Mouse (Mus musculus): Measurements from ENCODE around the gene B3gntl1. TPM values are rescaled to one million over a fixed set of nuclear protein-coding genes. Genes with fewer than 3 reads are reported as not detected.

B3gntl1 gene
- polyA plus RNA-seq, 1 experiment = not detected

DNA sequence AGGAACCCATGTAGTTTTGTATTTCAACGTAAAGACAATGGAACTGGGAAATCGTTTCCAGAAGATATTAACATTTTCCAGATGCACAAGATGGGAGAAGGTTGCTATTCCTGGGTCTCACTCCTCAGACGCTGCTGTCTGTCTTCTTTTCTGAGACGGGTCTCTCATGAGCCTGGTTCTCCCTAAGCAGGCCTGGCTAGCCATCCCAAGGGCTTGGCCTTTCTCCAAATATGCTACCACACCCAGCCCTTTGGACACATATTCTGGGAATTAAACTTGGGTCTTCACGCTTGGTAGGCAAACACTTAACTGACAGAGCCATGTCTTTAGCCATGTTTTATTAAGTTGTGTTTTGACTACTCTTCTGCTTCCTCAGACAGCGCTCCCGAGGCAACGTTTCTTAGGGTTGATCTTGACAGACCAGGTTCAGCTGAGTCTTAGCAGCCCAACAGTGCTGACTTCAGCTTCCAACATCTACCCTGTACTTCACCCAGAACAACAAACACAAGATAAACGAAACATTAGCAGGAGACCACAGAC lies 18.5 kb downstream of the B3gntl1 start:
- no peak overlapping the region for H3K4me3 ChIP-seq (replicated peaks)
- no peaks in the 10 kb centered on the region for H3K9me3 ChIP-seq (ENCODE audit: control insufficient read depth, low read length)
- TF ChIP-seq GATA1 (IDR thresholded peaks at IDR 0.05; ENCODE audit: low read length) = no peak
- TF ChIP-seq TAL1 (IDR thresholded peaks at IDR 0.05; ENCODE audit: low read length) = no peak
- no peaks in the 10 kb centered on the region for H3K36me3 ChIP-seq (ENCODE audit: control insufficient read depth)
- H3K27me3 ChIP-seq (ENCODE audit: control insufficient read depth) = no peaks in the 10 kb centered on the region
- peaks cover 2% of the 10 kb centered on the region; the same call in 1 of the 2 replicates for H3K4me1 ChIP-seq (ENCODE audit: control insufficient read depth)

DNA sequence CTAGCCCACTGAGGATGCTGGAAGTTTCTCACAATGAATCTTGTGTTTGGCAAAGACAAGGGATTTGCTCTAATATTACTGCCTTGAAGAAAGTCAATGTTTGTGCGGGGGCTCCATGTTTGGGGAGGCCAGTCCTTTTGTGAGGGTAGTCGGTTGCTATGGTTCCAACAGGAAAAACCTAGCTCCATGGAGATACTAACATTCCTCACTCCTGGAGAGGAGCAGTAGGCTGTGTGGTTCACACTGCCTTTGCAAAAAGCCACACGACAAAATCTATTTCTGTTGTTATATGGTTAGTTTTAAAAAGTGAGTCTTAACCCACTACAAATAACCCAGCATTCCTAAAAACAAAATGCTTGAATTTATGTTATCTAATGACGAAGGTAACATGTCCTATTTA lies 19.3 kb downstream of the B3gntl1 start:
- no peaks in the 10 kb centered on the region for H3K36me3 ChIP-seq (ENCODE audit: control insufficient read depth)
- H3K27me3 ChIP-seq (ENCODE audit: control insufficient read depth) = no peaks in the 10 kb centered on the region
- no peak overlapping the region for H3K4me3 ChIP-seq (replicated peaks)
- peaks cover 2% of the 10 kb centered on the region; the same call in 1 of the 2 replicates for H3K4me1 ChIP-seq (ENCODE audit: control insufficient read depth)
- H3K9me3 ChIP-seq (ENCODE audit: control insufficient read depth, low read length) = no peaks in the 10 kb centered on the region
- TF ChIP-seq TAL1 (IDR thresholded peaks at IDR 0.05; ENCODE audit: low read length) (no peak), GATA1 (IDR thresholded peaks at IDR 0.05; ENCODE audit: low read length) (no peak)

DNA sequence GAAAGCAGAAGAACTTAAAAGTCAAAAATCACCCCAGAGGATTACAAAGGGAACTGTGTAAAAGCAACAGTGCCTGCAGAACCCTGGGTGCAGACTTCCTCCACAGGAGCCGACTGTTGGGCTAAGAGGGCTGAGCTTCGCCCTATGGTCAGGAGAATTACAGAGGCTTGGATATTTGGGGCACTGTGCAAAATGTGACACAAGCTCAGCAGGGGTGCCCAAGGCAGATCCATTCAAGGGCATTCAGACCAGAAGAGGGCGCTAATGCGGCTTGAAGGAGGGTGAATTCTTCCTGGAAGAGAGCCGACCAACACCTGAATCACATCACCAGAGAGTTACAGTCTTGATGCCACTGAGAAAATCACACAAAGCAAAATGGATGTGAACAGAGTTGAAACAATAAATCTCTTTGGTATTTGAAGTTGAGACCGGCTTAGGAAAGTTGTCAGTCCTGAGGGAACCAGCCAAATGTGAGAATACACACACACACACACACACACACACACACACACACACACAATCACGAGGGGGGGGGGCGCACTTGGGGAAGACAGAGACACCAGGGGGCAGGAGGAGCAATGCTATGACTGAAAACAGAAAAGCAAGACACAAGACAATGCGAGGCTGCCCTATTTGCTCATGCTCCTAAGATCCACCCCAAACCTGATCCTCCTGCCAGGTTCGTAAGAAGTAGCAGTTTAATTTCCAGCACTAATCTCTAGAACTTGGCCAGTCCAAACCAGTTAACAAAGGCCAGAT lies 20.2 kb downstream of the B3gntl1 start:
- Histone ChIP-seq H3K4me1 (ENCODE audit: control insufficient read depth) (peaks cover 2% of the 10 kb centered on the region; the same call in 1 of the 2 replicates), H3K27me3 (ENCODE audit: control insufficient read depth) (no peaks in the 10 kb centered on the region), H3K9me3 (ENCODE audit: control insufficient read depth, low read length) (no peaks in the 10 kb centered on the region), H3K36me3 (ENCODE audit: control insufficient read depth) (no peaks in the 10 kb centered on the region), H3K4me3 (replicated peaks) (no peak overlapping the region)
- TF ChIP-seq GATA1 (IDR thresholded peaks at IDR 0.05; ENCODE audit: low read length) (no peak), TAL1 (IDR thresholded peaks at IDR 0.05; ENCODE audit: low read length) (no peak)

DNA sequence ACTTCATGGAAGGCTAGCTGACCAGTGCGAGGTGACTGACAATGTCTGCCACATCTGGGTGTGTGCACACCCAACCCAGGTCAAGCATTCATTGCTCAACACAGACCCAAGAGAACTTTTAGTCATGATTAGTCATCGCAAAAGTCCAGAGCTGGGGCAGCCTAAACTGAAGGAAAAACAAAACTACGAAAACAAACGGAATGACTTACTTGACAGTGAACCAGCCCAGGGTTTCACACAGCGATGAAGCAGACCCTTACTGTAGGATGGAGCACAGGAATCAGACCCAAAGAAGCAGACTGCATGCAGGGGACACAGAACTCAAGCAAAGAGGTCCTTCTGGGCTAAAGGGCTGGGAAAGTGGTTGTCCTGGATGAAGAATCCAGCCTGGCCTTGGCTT lies 21.0 kb downstream of the B3gntl1 start:
- H3K4me1 ChIP-seq (ENCODE audit: control insufficient read depth) = peaks cover 2% of the 10 kb centered on the region; the same call in 1 of the 2 replicates
- H3K9me3 ChIP-seq (ENCODE audit: control insufficient read depth, low read length) = no peaks in the 10 kb centered on the region
- no peaks in the 10 kb centered on the region for H3K36me3 ChIP-seq (ENCODE audit: control insufficient read depth)
- H3K4me3 ChIP-seq (replicated peaks) = no peak overlapping the region
- no peak for TF ChIP-seq TAL1 (IDR thresholded peaks at IDR 0.05; ENCODE audit: low read length)
- no peak for TF ChIP-seq GATA1 (IDR thresholded peaks at IDR 0.05; ENCODE audit: low read length)
- no peaks in the 10 kb centered on the region for H3K27me3 ChIP-seq (ENCODE audit: control insufficient read depth)

DNA sequence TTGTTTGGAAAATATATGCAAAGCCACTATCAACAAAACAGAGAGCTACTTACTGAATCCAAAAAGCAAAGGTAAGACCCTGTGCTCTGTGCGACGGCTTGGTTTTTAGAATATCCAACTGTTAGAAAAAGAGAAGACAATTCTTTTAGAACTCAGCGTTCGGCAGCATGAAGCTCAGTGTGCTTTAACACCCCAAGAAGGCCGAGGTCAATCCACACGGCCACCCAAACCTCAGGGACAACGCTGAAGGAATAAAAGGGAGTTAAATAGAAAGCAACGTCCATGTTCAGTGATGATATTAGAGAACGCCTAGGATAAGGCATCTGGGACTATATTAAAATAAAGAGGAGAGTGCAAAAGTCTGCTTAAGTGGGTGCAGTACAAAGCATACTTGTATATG lies 21.4 kb downstream of the B3gntl1 start:
- H3K36me3 ChIP-seq (ENCODE audit: control insufficient read depth) = no peaks in the 10 kb centered on the region
- no peak overlapping the region for H3K4me3 ChIP-seq (replicated peaks)
- H3K27me3 ChIP-seq (ENCODE audit: control insufficient read depth) = no peaks in the 10 kb centered on the region
- TF ChIP-seq GATA1 (IDR thresholded peaks at IDR 0.05; ENCODE audit: low read length) (no peak), TAL1 (IDR thresholded peaks at IDR 0.05; ENCODE audit: low read length) (no peak)
- peaks cover 2% of the 10 kb centered on the region; the same call in 1 of the 2 replicates for H3K4me1 ChIP-seq (ENCODE audit: control insufficient read depth)
- H3K9me3 ChIP-seq (ENCODE audit: control insufficient read depth, low read length) = no peaks in the 10 kb centered on the region

DNA sequence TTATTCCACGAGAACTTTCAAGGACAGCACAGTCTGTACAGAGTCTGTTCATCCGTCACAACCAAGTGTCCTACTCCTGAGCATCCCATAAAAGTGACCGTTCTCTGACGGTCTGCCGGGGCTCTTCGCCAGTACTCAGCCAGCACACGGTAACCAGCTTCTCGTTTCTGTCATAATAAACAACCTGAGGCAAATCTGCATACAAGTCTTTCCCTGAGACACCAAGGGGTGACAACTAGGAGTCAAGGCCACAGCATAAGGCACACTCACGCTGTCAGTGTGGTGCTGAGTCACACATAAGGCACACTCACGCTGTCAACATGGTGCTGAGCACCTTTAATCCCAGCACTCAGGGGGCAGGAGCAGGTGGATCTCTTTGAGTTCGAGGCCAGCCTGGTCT lies 22.3 kb downstream of the B3gntl1 start:
- no peaks in the 10 kb centered on the region for H3K9me3 ChIP-seq (ENCODE audit: control insufficient read depth, low read length)
- no peak overlapping the region for H3K4me3 ChIP-seq (replicated peaks)
- H3K27me3 ChIP-seq (ENCODE audit: control insufficient read depth) = no peaks in the 10 kb centered on the region
- TF ChIP-seq GATA1 (IDR thresholded peaks at IDR 0.05; ENCODE audit: low read length) = no peak
- no peak for TF ChIP-seq TAL1 (IDR thresholded peaks at IDR 0.05; ENCODE audit: low read length)
- H3K36me3 ChIP-seq (ENCODE audit: control insufficient read depth) = no peaks in the 10 kb centered on the region
- H3K4me1 ChIP-seq (ENCODE audit: control insufficient read depth) = peaks cover 2% of the 10 kb centered on the region; the same call in 1 of the 2 replicates

DNA sequence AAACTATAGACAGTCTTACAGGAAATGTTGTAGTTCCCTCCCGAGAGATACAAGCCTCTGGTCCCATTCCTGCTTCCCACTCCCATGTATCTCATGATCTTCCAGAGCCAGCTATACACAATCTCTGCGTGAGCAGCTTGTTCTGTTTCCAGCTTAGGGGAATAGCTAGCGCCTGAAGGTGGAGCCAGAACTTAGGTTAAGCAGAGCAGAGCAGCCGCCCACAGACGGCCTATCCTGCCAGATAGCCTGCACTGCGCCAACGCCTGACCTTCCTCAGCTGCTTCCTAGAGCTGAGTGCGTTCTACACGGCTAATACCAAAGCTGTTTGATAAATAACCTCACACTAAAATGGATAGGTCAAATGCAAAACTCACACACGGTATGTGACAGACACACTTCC lies 23.1 kb downstream of the B3gntl1 start:
- Histone ChIP-seq H3K9me3 (ENCODE audit: control insufficient read depth, low read length) (no peaks in the 10 kb centered on the region), H3K36me3 (ENCODE audit: control insufficient read depth) (no peaks in the 10 kb centered on the region), H3K4me3 (replicated peaks) (no peak overlapping the region), H3K27me3 (ENCODE audit: control insufficient read depth) (no peaks in the 10 kb centered on the region), H3K4me1 (ENCODE audit: control insufficient read depth) (no peaks in the 10 kb centered on the region)
- TF ChIP-seq GATA1 (IDR thresholded peaks at IDR 0.05; ENCODE audit: low read length) (no peak), TAL1 (IDR thresholded peaks at IDR 0.05; ENCODE audit: low read length) (no peak)

DNA sequence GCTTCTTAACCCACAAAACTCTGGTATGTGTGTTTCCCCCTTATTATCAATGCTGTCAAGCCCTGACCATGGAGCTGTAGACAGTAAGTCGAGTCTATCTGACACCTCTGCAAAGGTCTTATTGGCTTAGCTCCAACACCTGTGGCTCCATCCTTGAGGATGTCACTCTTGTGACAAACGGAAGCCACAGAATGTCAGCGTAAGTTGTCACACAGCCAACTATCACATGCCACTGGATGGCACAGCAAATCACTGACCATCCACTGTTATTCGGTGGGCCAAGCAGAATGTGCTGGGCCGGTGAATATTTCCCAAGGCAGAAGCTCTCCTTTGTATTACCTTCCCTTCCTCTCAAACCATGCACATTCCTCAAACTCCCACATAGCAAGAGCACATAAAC lies 24.8 kb downstream of the B3gntl1 start:
- H3K4me1 ChIP-seq (ENCODE audit: control insufficient read depth) = no peaks in the 10 kb centered on the region
- H3K36me3 ChIP-seq (ENCODE audit: control insufficient read depth) = no peaks in the 10 kb centered on the region
- no peaks in the 10 kb centered on the region for H3K27me3 ChIP-seq (ENCODE audit: control insufficient read depth)
- H3K4me3 ChIP-seq (replicated peaks) = no peak overlapping the region
- TF ChIP-seq GATA1 (IDR thresholded peaks at IDR 0.05; ENCODE audit: low read length) = no peak
- TF ChIP-seq TAL1 (IDR thresholded peaks at IDR 0.05; ENCODE audit: low read length) = no peak
- H3K9me3 ChIP-seq (ENCODE audit: control insufficient read depth, low read length) = no peaks in the 10 kb centered on the region

DNA sequence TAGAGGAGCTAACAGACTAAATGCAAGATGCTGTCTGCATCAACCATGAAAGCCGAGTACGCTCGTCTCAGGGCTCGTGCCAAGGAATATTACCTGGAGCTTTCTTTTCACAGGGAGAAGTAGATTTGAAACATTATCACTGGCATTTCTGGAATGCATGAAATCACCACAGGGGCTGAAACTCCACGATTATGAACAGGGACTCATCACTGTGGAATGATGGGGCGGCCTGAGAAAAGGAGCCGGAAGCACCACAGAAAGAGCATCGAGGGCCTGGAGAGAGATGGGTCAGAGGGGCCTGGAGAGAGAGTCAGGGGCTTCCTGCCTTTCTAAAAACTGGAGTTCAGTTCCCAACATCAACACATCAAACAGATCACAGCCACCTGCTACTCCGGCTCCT lies 25.6 kb downstream of the B3gntl1 start:
- no peaks in the 10 kb centered on the region for H3K9me3 ChIP-seq (ENCODE audit: control insufficient read depth, low read length)
- no peaks in the 10 kb centered on the region for H3K27me3 ChIP-seq (ENCODE audit: control insufficient read depth)
- no peak overlapping the region for H3K4me3 ChIP-seq (replicated peaks)
- H3K4me1 ChIP-seq (ENCODE audit: control insufficient read depth) = no peaks in the 10 kb centered on the region
- no peak for TF ChIP-seq GATA1 (IDR thresholded peaks at IDR 0.05; ENCODE audit: low read length)
- TF ChIP-seq TAL1 (IDR thresholded peaks at IDR 0.05; ENCODE audit: low read length) = no peak
- no peaks in the 10 kb centered on the region for H3K36me3 ChIP-seq (ENCODE audit: control insufficient read depth)

Measured in erythroblast, embryonic 14.5 days (primary cell).